Mouse (Mus musculus): Measurements from ENCODE around the gene Atoh8.

DNA sequence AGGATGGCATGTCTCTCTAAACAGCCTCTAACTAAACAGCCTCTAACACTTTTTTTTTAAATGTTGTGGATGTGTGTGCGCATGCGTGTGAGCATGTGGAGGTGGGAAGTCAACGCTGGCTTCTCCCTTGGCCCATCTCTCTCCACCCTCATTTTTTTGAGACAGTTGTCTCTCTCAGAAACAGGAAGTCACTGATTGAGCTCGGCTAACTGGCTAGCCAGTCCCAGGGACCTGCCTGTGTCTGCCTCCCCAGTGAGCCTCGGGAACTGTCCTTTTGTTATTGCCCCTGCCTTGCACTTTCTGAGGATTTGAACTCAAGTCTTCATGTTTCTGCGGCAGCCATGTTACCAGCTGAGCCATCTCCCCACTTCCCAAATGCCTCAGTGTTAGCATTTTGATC, 10.9 kb upstream of the Atoh8 start:
- no peak for TF ChIP-seq CTCF (conservative IDR thresholded peaks at IDR 0.05; ENCODE audit: low read length)
- TF ChIP-seq NANOG (IDR thresholded peaks at IDR 0.05; ENCODE audit: borderline replicate concordance, low read length): no peak
